Mouse (Mus musculus): ENCODE measurements around the gene Lrrk1. TPM values are rescaled to one million over a fixed set of nuclear protein-coding genes. Genes with fewer than 3 reads are reported as not detected.

The Lrrk1 gene
- polyA plus RNA-seq, 1 experiment from 2014 or later, result 3.6 TPM

DNA sequence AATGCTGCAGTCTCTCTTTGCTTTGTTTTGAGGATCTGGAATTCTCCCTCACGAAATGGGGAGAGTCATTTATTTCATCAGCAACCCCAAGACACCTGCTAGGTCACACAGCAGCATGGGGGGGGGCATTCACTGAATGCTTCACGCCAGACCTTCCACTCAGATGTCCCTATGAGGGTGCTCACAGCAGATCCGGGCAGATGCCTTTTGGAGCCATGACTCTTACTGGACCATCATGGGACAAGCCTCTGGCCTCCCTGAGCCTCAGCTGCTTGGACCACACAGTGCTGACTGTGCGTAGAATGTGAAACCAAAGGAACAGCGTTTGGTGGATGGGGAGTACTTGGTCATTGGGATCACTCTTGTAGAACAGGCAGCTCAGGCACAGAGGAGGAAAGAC, 142.5 kb downstream of the Lrrk1 start:
- H3K4me3 ChIP-seq (replicated peaks; ENCODE audit: low read depth, low read length), result no peak overlapping the region
- no peak overlapping the region for H3K27ac ChIP-seq (replicated peaks; ENCODE audit: low read depth, low read length)
- no peak overlapping the region for H3K9ac ChIP-seq (replicated peaks; ENCODE audit: low read length)
- H3K4me2 ChIP-seq (ENCODE audit: low read length), result no peak overlapping the region
- no peak for ATAC-seq (ENCODE audit: low FRiP score, low TSS enrichment)
- H3K36me3 ChIP-seq (ENCODE audit: control insufficient read depth, insufficient read depth, low read length), result no peaks in the 10 kb centered on the region
- no peaks in the 10 kb centered on the region for H3K27me3 ChIP-seq (ENCODE audit: control insufficient read depth, insufficient read depth, low read length)
- WGBS, result 91% methylated on average over 5 of the region's 5 CpGs
- no peaks in the 10 kb centered on the region for H3K9me3 ChIP-seq (ENCODE audit: control insufficient read depth, low read length)
- peaks cover 20% of the 10 kb centered on the region for H3K4me1 ChIP-seq (ENCODE audit: control insufficient read depth, insufficient read depth, low read length)
- no peak for DNase-seq

DNA sequence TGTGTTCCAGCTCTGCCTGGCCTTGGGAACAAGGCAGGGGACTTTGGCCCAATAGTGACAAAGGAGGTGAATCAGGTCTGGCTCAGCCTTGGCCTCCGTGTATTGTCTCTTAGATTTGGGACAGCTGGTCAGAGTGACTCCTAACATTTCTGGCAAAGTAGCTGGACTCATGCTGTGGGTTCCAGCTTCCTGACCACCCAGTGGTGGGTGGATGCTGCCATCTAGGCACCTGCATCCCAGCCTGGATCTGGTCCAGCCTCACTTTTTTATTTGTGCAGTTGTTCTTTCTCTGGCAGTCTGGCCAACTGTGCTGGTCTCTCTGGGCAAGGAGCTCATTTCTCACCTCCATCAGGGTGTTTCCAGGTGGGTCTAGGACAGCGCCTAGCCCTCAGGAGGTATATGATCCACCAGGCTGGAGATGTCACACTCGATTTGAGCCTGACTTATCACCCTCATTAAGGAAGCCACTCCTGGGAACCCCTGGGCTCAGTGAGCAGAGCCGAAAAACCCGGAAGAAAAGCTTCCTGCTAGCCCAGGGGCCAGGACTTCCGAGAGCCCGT, 144.3 kb downstream of the Lrrk1 start:
- WGBS, result 83% methylated on average over 7 of the region's 7 CpGs
- Histone ChIP-seq H3K9ac (replicated peaks; ENCODE audit: low read length) (no peak overlapping the region), H3K4me2 (ENCODE audit: low read length) (no peak overlapping the region), H3K4me3 (replicated peaks; ENCODE audit: low read depth, low read length) (no peak overlapping the region), H3K36me3 (ENCODE audit: control insufficient read depth, insufficient read depth, low read length) (no peaks in the 10 kb centered on the region), H3K4me1 (ENCODE audit: control insufficient read depth, insufficient read depth, low read length) (peaks cover 20% of the 10 kb centered on the region), H3K27me3 (ENCODE audit: control insufficient read depth, insufficient read depth, low read length) (no peaks in the 10 kb centered on the region), H3K9me3 (ENCODE audit: control insufficient read depth, low read length) (no peaks in the 10 kb centered on the region; the same call in 1 of the 2 replicates), H3K27ac (replicated peaks; ENCODE audit: low read depth, low read length) (no peak overlapping the region)
- no peak for DNase-seq
- ATAC-seq (ENCODE audit: low FRiP score, low TSS enrichment), result no peak

DNA sequence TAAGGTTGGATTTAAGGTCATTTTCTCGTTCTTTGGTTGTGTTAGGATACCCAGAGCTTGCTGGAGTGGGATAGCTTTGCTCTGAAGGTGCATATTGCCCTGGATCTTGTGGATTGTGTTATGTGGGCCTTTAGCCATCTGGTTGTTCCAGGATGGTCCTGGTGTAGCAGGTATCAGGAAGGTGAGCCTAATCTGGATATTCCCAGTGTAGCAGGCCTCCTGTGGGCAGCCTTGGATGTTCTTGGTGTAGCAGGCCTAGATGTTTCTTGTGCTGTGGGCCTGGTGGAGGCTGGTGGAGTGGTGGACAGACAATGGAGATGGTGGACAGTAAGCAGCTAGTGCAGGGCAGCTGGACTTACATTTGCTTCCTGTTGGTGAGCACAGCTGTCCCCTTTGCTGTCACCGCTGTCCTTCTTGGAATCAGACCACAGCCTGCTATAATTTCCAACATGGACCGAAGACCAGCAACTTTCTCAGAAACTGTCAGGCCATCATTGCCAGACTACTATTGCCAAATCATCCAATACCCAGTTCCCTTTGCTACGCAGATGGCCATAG, 146.2 kb downstream of the Lrrk1 start:
- no peaks in the 10 kb centered on the region for H3K27me3 ChIP-seq (ENCODE audit: control insufficient read depth, insufficient read depth, low read length)
- no peaks in the 10 kb centered on the region for H3K36me3 ChIP-seq (ENCODE audit: control insufficient read depth, insufficient read depth, low read length)
- no peak overlapping the region for H3K4me2 ChIP-seq (ENCODE audit: low read length)
- no peak overlapping the region for H3K9ac ChIP-seq (replicated peaks; ENCODE audit: low read length)
- DNase-seq, result no peak
- no peak overlapping the region for H3K27ac ChIP-seq (replicated peaks; ENCODE audit: low read depth, low read length)
- no peak for ATAC-seq (ENCODE audit: low FRiP score, low TSS enrichment)
- peaks cover 2% of the 10 kb centered on the region; the same call in 1 of the 2 replicates for H3K4me1 ChIP-seq (ENCODE audit: control insufficient read depth, insufficient read depth, low read length)
- no peaks in the 10 kb centered on the region; the same call in 1 of the 2 replicates for H3K9me3 ChIP-seq (ENCODE audit: control insufficient read depth, low read length)
- H3K4me3 ChIP-seq (replicated peaks; ENCODE audit: low read depth, low read length), result no peak overlapping the region
- WGBS, result 86% methylated on average over 4 of the region's 4 CpGs

DNA sequence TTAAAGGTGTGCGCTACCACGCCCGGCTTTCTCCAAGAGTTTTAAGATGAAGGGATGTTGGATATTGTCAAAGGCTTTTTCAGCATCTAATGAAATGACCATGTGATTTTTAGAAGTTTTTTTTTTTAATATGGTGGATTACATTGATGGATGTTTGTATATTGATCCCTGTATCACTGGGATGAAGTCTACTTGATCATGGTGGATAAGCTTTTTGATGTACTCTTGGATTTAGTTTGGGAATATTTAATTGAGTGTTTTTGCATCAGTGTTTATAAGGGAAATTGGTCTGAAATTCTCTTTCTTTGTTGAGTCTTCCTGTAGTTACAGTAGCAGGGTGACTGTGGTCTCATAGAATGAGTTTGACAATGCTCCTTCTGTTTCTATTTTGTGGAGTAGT, 150.0 kb downstream of the Lrrk1 start:
- Histone ChIP-seq H3K9ac (replicated peaks; ENCODE audit: low read length) (no peak overlapping the region), H3K4me1 (ENCODE audit: control insufficient read depth, insufficient read depth, low read length) (no peaks in the 10 kb centered on the region), H3K4me2 (ENCODE audit: low read length) (no peak overlapping the region), H3K36me3 (ENCODE audit: control insufficient read depth, insufficient read depth, low read length) (no peaks in the 10 kb centered on the region), H3K27ac (replicated peaks; ENCODE audit: low read depth, low read length) (no peak overlapping the region), H3K4me3 (replicated peaks; ENCODE audit: low read depth, low read length) (no peak overlapping the region), H3K27me3 (ENCODE audit: control insufficient read depth, insufficient read depth, low read length) (no peaks in the 10 kb centered on the region), H3K9me3 (ENCODE audit: control insufficient read depth, low read length) (no peaks in the 10 kb centered on the region; the same call in 1 of the 2 replicates)
- no peak for ATAC-seq (ENCODE audit: low FRiP score, low TSS enrichment)
- WGBS, result 98% methylated on average over 3 of the region's 3 CpGs
- DNase-seq, result no peak

DNA sequence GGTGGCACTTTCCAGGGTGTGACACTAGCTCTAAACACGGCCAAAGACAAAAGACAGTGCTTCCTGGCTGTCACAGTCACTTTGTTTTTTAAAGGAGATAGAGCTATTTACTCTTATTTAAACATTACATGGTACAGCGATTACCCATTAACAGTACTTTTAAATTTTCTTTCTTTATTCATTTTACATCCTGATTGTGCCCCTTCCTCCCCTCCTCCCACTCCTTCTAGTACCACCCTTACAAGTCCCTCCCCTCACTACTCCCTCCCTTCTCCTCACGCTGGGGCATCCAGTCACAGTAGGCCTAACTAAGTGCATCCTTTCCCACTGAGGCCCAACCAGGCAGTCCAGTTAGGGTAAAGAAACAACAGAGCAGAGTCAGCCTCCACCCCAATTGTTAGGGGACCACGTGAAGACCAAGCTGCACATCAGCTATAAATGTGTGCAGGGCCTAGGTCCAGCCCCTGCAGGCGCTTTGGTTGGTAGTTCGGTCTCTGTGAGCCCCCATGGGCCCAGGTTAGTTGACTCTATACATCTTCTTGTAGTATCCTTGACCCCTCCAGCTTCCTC, 154.1 kb downstream of the Lrrk1 start:
- Histone ChIP-seq H3K4me2 (ENCODE audit: low read length) (no peak overlapping the region), H3K4me1 (ENCODE audit: control insufficient read depth, insufficient read depth, low read length) (peaks cover 7% of the 10 kb centered on the region; the same call in 1 of the 2 replicates), H3K4me3 (replicated peaks; ENCODE audit: low read depth, low read length) (no peak overlapping the region), H3K27me3 (ENCODE audit: control insufficient read depth, insufficient read depth, low read length) (no peaks in the 10 kb centered on the region), H3K9ac (replicated peaks; ENCODE audit: low read length) (no peak overlapping the region), H3K36me3 (ENCODE audit: control insufficient read depth, insufficient read depth, low read length) (no peaks in the 10 kb centered on the region), H3K27ac (replicated peaks; ENCODE audit: low read depth, low read length) (no peak overlapping the region), H3K9me3 (ENCODE audit: control insufficient read depth, low read length) (no peaks in the 10 kb centered on the region)
- DNase-seq (no peak), ATAC-seq (ENCODE audit: low FRiP score, low TSS enrichment) (no peak)
- WGBS, result 80% methylated on average over 6 of the region's 6 CpGs

DNA sequence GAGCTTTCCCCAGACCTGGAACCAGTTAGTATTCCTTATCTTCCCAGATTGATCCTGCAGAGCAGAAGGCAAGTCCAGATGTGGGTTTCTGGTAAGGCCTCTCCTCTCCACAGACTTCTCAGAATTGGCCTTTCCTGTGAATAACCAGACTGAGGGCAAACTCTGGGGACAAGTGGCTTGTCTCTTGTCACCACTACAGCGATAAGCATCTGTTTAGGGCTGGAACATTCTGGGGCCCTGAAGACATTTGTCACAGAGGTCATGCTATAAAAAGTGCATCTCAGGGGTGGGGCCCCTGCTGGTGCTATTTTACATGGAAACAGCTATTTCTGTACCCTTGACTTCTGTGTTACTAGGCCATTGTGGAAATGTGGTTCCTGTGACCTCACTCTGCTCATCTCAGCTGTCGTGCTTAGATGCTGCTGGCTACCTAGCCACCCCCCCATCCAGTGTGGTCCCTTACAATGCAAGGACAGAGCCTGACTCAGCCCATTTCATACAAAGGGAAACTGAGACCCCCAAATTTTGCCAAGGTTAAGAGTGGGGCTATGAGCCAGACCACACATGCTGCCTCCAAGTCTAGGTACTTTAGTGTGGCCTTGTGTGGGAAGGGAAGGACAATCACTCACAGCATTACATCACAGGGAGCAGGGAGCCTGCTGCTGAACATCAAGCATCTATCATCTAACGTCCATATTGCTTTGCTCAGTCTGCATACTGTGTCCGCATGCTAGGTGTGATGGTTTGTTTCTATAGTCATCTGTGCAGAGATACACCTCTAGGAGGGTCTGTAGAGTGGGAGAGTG, 154.8 kb downstream of the Lrrk1 start:
- DNase-seq (no peak), ATAC-seq (ENCODE audit: low FRiP score, low TSS enrichment) (no peak)
- H3K4me3 ChIP-seq (replicated peaks; ENCODE audit: low read depth, low read length), result no peak overlapping the region
- no peak overlapping the region for H3K4me2 ChIP-seq (ENCODE audit: low read length)
- H3K27me3 ChIP-seq (ENCODE audit: control insufficient read depth, insufficient read depth, low read length), result no peaks in the 10 kb centered on the region
- 90% methylated on average over 4 of the region's 4 CpGs for WGBS
- H3K36me3 ChIP-seq (ENCODE audit: control insufficient read depth, insufficient read depth, low read length), result no peaks in the 10 kb centered on the region
- peaks cover 7% of the 10 kb centered on the region; the same call in 1 of the 2 replicates for H3K4me1 ChIP-seq (ENCODE audit: control insufficient read depth, insufficient read depth, low read length)
- H3K9ac ChIP-seq (replicated peaks; ENCODE audit: low read length), result no peak overlapping the region
- H3K9me3 ChIP-seq (ENCODE audit: control insufficient read depth, low read length), result no peaks in the 10 kb centered on the region
- H3K27ac ChIP-seq (replicated peaks; ENCODE audit: low read depth, low read length), result no peak overlapping the region

DNA sequence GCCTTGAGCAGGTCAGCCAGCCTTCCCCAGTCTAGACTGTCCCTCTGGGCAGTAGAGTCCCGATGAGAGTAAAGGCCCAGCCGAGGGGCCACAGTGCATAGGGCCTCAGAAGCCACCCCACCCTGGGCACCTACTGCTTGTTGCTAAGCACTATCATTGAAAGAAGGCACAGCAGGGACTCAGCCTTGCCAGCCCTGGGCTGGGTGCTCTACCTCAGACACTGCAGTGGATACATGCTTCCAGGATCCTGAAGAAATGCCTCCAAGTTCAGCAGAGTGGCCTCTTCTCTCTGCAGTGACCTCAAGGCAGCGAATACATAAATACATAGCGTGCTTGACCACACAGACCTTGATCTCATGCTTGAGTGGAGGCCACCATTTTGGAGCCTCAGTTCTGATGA, 156.3 kb downstream of the Lrrk1 start:
- H3K4me1 ChIP-seq (ENCODE audit: control insufficient read depth, insufficient read depth, low read length), result peaks cover 7% of the 10 kb centered on the region; the same call in 1 of the 2 replicates
- H3K27me3 ChIP-seq (ENCODE audit: control insufficient read depth, insufficient read depth, low read length), result no peaks in the 10 kb centered on the region
- ATAC-seq (ENCODE audit: low FRiP score, low TSS enrichment), result no peak
- no peak overlapping the region for H3K27ac ChIP-seq (replicated peaks; ENCODE audit: low read depth, low read length)
- DNase-seq, result no peak
- H3K9me3 ChIP-seq (ENCODE audit: control insufficient read depth, low read length), result no peaks in the 10 kb centered on the region
- H3K4me3 ChIP-seq (replicated peaks; ENCODE audit: low read depth, low read length), result no peak overlapping the region
- no peaks in the 10 kb centered on the region for H3K36me3 ChIP-seq (ENCODE audit: control insufficient read depth, insufficient read depth, low read length)
- H3K4me2 ChIP-seq (ENCODE audit: low read length), result no peak overlapping the region
- 87% methylated on average over 4 of the region's 4 CpGs for WGBS
- no peak overlapping the region for H3K9ac ChIP-seq (replicated peaks; ENCODE audit: low read length)

DNA sequence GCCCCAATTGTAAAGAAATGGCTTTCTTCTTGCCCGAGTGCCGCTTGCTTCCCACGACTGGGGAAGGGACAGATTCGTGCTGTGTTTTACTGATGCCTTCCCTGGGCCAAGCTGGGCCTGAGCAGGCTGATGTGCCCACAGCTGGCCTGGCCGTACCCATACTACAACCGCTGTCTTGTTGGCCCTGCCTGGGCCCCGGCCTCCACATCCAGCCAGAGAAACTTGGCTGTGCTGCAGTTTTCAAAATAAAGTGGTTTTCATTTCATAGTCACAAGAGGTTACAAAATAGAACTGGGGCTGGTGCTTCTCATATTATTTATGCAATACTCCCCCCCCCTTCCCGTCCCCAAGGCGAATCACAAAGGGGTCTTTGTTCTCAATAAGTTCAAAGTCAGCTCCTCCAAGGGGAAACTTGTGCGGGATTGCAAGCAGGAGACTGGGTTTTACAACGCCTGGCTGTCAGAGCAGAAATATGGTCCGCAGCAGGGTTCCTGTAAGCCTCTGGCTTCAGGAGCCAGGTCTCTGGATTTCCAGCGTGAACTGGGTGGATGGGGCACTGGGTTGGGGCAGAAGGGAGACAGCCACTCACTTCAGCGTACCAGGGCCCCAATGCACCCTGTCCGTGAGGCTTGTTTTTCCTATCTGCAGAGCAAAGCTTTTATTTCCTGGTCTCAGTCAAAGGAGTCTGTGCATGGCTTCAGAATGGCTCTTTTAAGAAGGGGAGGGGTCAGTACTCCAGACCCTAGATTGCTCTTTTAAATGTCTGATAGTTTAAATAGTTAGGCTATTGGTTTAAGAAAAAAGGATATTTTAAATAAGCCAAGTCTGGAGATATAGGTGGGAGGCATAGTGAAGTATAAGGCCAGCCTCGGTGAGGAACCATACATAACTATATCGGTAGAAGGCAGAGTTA, 157.3 kb downstream of the Lrrk1 start:
- 21% methylated on average over 17 of the region's 17 CpGs for WGBS
- peak overlapping the region; percentile 75 for H3K27ac ChIP-seq (replicated peaks; ENCODE audit: low read depth, low read length)
- no peak overlapping the region for H3K4me3 ChIP-seq (replicated peaks; ENCODE audit: low read depth, low read length)
- no peaks in the 10 kb centered on the region for H3K36me3 ChIP-seq (ENCODE audit: control insufficient read depth, insufficient read depth, low read length)
- H3K9me3 ChIP-seq (ENCODE audit: control insufficient read depth, low read length), result no peaks in the 10 kb centered on the region
- no peaks in the 10 kb centered on the region for H3K27me3 ChIP-seq (ENCODE audit: control insufficient read depth, insufficient read depth, low read length)
- H3K4me1 ChIP-seq (ENCODE audit: control insufficient read depth, insufficient read depth, low read length), result peaks cover 7% of the 10 kb centered on the region; the same call in 1 of the 2 replicates
- DNase-seq (peak; percentile 68), ATAC-seq (ENCODE audit: low FRiP score, low TSS enrichment) (peak; percentile 48; the same call in 1 of the 2 replicates)
- H3K9ac ChIP-seq (replicated peaks; ENCODE audit: low read length), result no peak overlapping the region; the same call in 1 of the 2 replicates
- no peak overlapping the region; the same call in 1 of the 2 replicates for H3K4me2 ChIP-seq (ENCODE audit: low read length)

Data from midbrain, embryonic 14.5 days (tissue).